Mouse (Mus musculus): ENCODE data around the gene Rasl11a. TPM values are rescaled to one million over a fixed set of nuclear protein-coding genes. Genes with fewer than 3 reads are reported as not detected.

Rasl11a gene
- polyA plus RNA-seq, 1 experiment from 2014 or later = 10.3 TPM

DNA sequence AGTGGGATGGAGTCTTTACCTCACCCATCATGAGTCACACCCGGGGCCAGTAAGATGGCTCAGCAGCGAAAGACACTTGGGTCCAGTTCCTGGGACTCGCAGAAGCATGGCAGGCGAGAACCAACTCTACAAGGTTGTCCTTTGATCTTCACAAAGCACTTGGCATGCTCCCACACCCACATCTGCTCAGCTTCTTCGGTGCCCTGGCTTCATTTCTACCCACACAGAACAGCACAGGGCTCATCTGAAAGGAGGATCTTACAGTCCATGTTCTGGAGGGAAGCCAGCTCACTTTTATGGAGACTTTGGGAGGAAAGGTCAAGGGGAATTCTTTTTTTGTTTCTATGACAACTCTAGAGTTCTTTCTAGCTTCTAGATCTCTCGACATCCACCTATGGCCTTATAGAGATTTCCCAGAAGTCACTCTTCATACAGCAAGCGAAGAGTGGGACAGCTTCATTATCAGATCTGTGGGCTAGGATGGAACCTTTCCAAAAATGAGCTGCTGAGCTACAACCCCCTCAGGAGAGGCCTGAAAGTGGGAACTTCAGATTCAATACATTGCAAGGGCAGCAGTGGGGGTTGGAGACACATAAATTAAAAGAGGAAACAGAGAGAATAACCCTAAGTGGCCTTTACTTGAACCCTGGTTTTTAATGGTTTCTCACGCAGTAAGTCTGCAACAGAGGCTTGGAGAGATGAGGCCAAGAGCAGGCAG is 25.8 kb upstream of the Rasl11a start:
- whole genome bisulfite sequencing = 70% methylated on average over 8 of the region's 8 CpGs
- ATAC-seq (ENCODE audit: insufficient number of reproducible peaks, insufficient read depth, low FRiP score, low read depth) = no peak
- Histone ChIP-seq H3K27ac (ENCODE audit: low read length) (no peak overlapping the region), H3K9ac (replicated peaks; ENCODE audit: low read depth, low read length) (no peak overlapping the region), H3K27me3 (ENCODE audit: control insufficient read depth, insufficient read depth, low read length) (no peaks in the 10 kb centered on the region), H3K4me2 (replicated peaks; ENCODE audit: low read depth, low read length) (no peak overlapping the region), H3K4me1 (ENCODE audit: control insufficient read depth, insufficient read depth, low read length) (no peaks in the 10 kb centered on the region), H3K36me3 (ENCODE audit: control insufficient read depth, insufficient read depth, low read length) (no peaks in the 10 kb centered on the region), H3K9me3 (ENCODE audit: control insufficient read depth, low read depth, low read length) (no peaks in the 10 kb centered on the region), H3K4me3 (ENCODE audit: low read depth, low read length) (no peak overlapping the region)

DNA sequence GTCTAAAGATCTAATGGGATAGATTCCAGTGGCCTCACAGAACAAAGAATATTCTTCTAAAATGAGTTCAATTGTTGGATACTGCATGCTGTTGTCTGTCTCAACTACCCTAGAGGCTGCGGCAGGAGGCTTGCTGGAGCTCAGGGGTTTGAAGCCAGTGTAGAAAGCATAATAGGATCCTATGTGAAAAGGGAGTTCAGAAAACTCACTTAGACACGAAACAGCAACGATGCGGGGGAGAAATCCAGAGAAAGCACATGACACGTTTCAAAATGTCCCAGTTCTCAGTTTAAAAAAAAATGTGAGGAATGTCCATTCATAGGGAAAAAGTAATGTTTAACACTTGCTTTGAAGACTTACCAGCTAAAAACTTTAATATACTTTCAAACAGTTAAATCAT is 21.9 kb upstream of the Rasl11a start:
- 67% methylated on average over 5 of the region's 5 CpGs for WGBS
- Histone ChIP-seq H3K4me1 (ENCODE audit: control insufficient read depth, insufficient read depth, low read length) (no peaks in the 10 kb centered on the region), H3K4me2 (replicated peaks; ENCODE audit: low read depth, low read length) (no peak overlapping the region), H3K36me3 (ENCODE audit: control insufficient read depth, insufficient read depth, low read length) (no peaks in the 10 kb centered on the region), H3K27ac (ENCODE audit: low read length) (no peak overlapping the region), H3K4me3 (ENCODE audit: low read depth, low read length) (no peak overlapping the region), H3K9ac (replicated peaks; ENCODE audit: low read depth, low read length) (no peak overlapping the region), H3K27me3 (ENCODE audit: control insufficient read depth, insufficient read depth, low read length) (no peaks in the 10 kb centered on the region), H3K9me3 (ENCODE audit: control insufficient read depth, low read depth, low read length) (no peaks in the 10 kb centered on the region)
- no peak for ATAC-seq (ENCODE audit: insufficient number of reproducible peaks, insufficient read depth, low FRiP score, low read depth)

DNA sequence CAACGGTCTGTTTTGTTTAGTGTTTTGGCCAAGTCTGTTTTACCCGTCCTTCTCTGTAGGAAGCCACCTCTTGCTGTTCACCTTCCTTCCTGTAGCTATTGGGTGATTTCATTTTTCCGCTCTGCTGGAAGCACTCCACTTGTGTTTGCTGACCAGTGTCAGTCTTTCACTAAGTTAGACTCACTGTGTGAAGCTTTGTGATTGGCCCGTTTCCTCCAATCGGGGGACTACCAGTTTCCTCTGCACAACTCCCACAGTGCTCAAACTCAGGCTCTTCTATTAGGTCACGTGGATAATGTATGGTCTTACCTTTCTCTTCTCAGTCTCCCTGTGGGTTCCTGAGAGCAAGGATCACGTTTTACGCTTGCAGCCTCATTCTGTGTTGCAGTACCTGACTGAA is 15.3 kb upstream of the Rasl11a start:
- WGBS = 51% methylated on average over 8 of the region's 8 CpGs

DNA sequence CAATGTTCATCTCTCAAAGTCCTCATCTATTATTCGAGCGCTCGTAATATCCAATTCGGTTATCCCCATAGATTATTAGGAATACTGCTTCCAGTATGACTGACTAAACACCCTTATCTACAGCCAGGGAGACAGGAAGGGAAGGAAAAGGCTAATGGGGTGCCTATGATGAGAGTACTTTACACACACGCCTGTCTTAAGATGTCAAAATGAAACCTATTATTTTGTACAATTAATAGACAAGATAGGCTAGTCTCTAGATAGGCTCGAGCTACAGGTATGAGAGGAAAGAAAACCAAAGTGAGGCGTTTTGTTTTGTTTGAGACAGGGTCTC is 12.5 kb upstream of the Rasl11a start:
- Histone ChIP-seq H3K9ac (replicated peaks; ENCODE audit: low read depth, low read length) (peak overlapping the region; percentile 92), H3K9me3 (ENCODE audit: control insufficient read depth, low read depth, low read length) (no peaks in the 10 kb centered on the region), H3K27ac (ENCODE audit: low read length) (peak overlapping the region; percentile 12; the same call in 1 of the 2 replicates), H3K27me3 (ENCODE audit: control insufficient read depth, insufficient read depth, low read length) (no peaks in the 10 kb centered on the region), H3K4me2 (replicated peaks; ENCODE audit: low read depth, low read length) (peak overlapping the region; percentile 71), H3K4me3 (ENCODE audit: low read depth, low read length) (peak overlapping the region; percentile 76), H3K4me1 (ENCODE audit: control insufficient read depth, insufficient read depth, low read length) (peaks cover 11% of the 10 kb centered on the region), H3K36me3 (ENCODE audit: control insufficient read depth, insufficient read depth, low read length) (peaks cover 32% of the 10 kb centered on the region)
- WGBS = 49% methylated on average over 7 of the region's 7 CpGs
- ATAC-seq (ENCODE audit: insufficient number of reproducible peaks, insufficient read depth, low FRiP score, low read depth) = peak; percentile 44; the same call in 1 of the 2 replicates

More for the DNA sequence above, 15.3 kb upstream of the Rasl11a start:
- no peaks in the 10 kb centered on the region for H3K27me3 ChIP-seq (ENCODE audit: control insufficient read depth, insufficient read depth, low read length)
- peaks cover 9% of the 10 kb centered on the region for H3K4me1 ChIP-seq (ENCODE audit: control insufficient read depth, insufficient read depth, low read length)
- no peak overlapping the region for H3K27ac ChIP-seq (ENCODE audit: low read length)
- no peak overlapping the region for H3K4me2 ChIP-seq (replicated peaks; ENCODE audit: low read depth, low read length)
- no peak overlapping the region for H3K9ac ChIP-seq (replicated peaks; ENCODE audit: low read depth, low read length)
- ATAC-seq (ENCODE audit: insufficient number of reproducible peaks, insufficient read depth, low FRiP score, low read depth) = no peak
- H3K9me3 ChIP-seq (ENCODE audit: control insufficient read depth, low read depth, low read length) = no peaks in the 10 kb centered on the region
- peaks cover 5% of the 10 kb centered on the region for H3K36me3 ChIP-seq (ENCODE audit: control insufficient read depth, insufficient read depth, low read length)
- no peak overlapping the region for H3K4me3 ChIP-seq (ENCODE audit: low read depth, low read length)

GRCm38 (mm10) chr5:146832769-146833448 is 12.0 kb upstream of the Rasl11a start, which contains the start of gene Rpl21:
Rpl21 (plus strand) TSS chr5:146832890.
- H3K4me3 ChIP-seq (ENCODE audit: low read depth, low read length) = peak within 1 kb of the TSS; percentile 76
- peak; percentile 97 for ATAC-seq (ENCODE audit: insufficient number of reproducible peaks, insufficient read depth, low FRiP score, low read depth)
- no peaks in the 10 kb centered on the region for H3K27me3 ChIP-seq (ENCODE audit: control insufficient read depth, insufficient read depth, low read length)
- peaks cover 37% of the 10 kb centered on the region for H3K36me3 ChIP-seq (ENCODE audit: control insufficient read depth, insufficient read depth, low read length)
- H3K9ac ChIP-seq (replicated peaks; ENCODE audit: low read depth, low read length) = peak within 1 kb of the TSS; percentile 92
- peak within 1 kb of the TSS; percentile 71 for H3K4me2 ChIP-seq (replicated peaks; ENCODE audit: low read depth, low read length)
- under 1% methylated on average over 60 of the region's 60 CpGs for WGBS
- H3K27ac ChIP-seq (ENCODE audit: low read length) = peak within 1 kb of the TSS; percentile 64; the same call in 1 of the 2 replicates
- H3K9me3 ChIP-seq (ENCODE audit: control insufficient read depth, low read depth, low read length) = no peaks in the 10 kb centered on the region
- H3K4me1 ChIP-seq (ENCODE audit: control insufficient read depth, insufficient read depth, low read length) = peaks cover 11% of the 10 kb centered on the region

DNA sequence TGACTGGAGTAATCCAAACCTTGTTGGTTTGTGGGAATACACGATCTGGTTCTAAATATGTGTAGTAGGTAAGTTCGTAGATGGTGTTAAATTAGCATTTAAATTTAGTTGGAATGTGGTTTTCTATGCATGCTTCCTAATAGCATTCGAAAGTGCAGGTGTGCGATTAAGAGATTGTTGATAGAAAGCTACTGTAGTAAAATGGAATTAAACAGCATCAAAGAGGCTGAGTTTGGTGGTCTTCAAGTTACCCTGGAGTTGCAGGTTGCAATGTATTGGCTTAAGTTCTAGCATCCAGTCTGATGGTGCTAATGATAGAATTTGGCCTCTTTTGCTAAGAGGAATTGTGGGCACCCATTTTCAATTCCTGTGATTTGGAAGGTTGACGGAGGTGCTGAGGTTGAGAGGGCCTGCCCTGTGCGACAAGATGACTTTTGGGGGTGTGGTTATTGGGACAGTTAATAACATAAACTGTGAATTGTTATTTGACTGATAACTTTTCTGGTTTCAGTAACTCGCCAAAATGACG is 11.1 kb upstream of the Rasl11a start:
- no peak for ATAC-seq (ENCODE audit: insufficient number of reproducible peaks, insufficient read depth, low FRiP score, low read depth)
- Histone ChIP-seq H3K27me3 (ENCODE audit: control insufficient read depth, insufficient read depth, low read length) (no peaks in the 10 kb centered on the region), H3K4me1 (ENCODE audit: control insufficient read depth, insufficient read depth, low read length) (peaks cover 11% of the 10 kb centered on the region), H3K4me3 (ENCODE audit: low read depth, low read length) (peak overlapping the region; percentile 76), H3K9ac (replicated peaks; ENCODE audit: low read depth, low read length) (peak overlapping the region; percentile 92), H3K9me3 (ENCODE audit: control insufficient read depth, low read depth, low read length) (no peaks in the 10 kb centered on the region), H3K36me3 (ENCODE audit: control insufficient read depth, insufficient read depth, low read length) (peaks cover 43% of the 10 kb centered on the region), H3K27ac (ENCODE audit: low read length) (peak overlapping the region; percentile 64; the same call in 1 of the 2 replicates), H3K4me2 (replicated peaks; ENCODE audit: low read depth, low read length) (peak overlapping the region; percentile 71)
- 16% methylated on average over 8 of the region's 8 CpGs for WGBS

GRCm38 (mm10) chr5:146834959-146835358 is 9.9 kb upstream of the Rasl11a start:
- ATAC-seq (ENCODE audit: insufficient number of reproducible peaks, insufficient read depth, low FRiP score, low read depth) = no peak
- H3K9ac ChIP-seq (replicated peaks; ENCODE audit: low read depth, low read length) = no peak overlapping the region
- no peak overlapping the region for H3K4me2 ChIP-seq (replicated peaks; ENCODE audit: low read depth, low read length)
- H3K9me3 ChIP-seq (ENCODE audit: control insufficient read depth, low read depth, low read length) = no peaks in the 10 kb centered on the region
- WGBS = 81% methylated on average over 8 of the region's 8 CpGs
- peaks cover 11% of the 10 kb centered on the region for H3K4me1 ChIP-seq (ENCODE audit: control insufficient read depth, insufficient read depth, low read length)
- no peak overlapping the region for H3K27ac ChIP-seq (ENCODE audit: low read length)
- H3K4me3 ChIP-seq (ENCODE audit: low read depth, low read length) = no peak overlapping the region
- peaks cover 43% of the 10 kb centered on the region for H3K36me3 ChIP-seq (ENCODE audit: control insufficient read depth, insufficient read depth, low read length)
- no peaks in the 10 kb centered on the region for H3K27me3 ChIP-seq (ENCODE audit: control insufficient read depth, insufficient read depth, low read length)

GRCm38 (mm10) chr5:146837967-146838720 is 6.7 kb upstream of the Rasl11a start:
- Histone ChIP-seq H3K27ac (ENCODE audit: low read length) (no peak overlapping the region), H3K4me3 (ENCODE audit: low read depth, low read length) (no peak overlapping the region), H3K36me3 (ENCODE audit: control insufficient read depth, insufficient read depth, low read length) (peaks cover 43% of the 10 kb centered on the region), H3K4me1 (ENCODE audit: control insufficient read depth, insufficient read depth, low read length) (peaks cover 11% of the 10 kb centered on the region), H3K9me3 (ENCODE audit: control insufficient read depth, low read depth, low read length) (no peaks in the 10 kb centered on the region), H3K4me2 (replicated peaks; ENCODE audit: low read depth, low read length) (no peak overlapping the region), H3K27me3 (ENCODE audit: control insufficient read depth, insufficient read depth, low read length) (no peaks in the 10 kb centered on the region), H3K9ac (replicated peaks; ENCODE audit: low read depth, low read length) (no peak overlapping the region)
- no peak for ATAC-seq (ENCODE audit: insufficient number of reproducible peaks, insufficient read depth, low FRiP score, low read depth)
- 69% methylated on average over 7 of the region's 7 CpGs for whole genome bisulfite sequencing

All from stomach, embryonic 14.5 days (tissue).